Mouse (Mus musculus): ENCODE data around the gene Metap1.

The Metap1 gene

GRCm38 (mm10) chr3:138489327-138490033 is at the start of gene Metap1:
Gene Metap1, minus strand, starts transcription at chr3:138489515.
- peak; percentile 99 for DNase-seq

- DNase-seq: no peak
Measured at GRCm38 (mm10) chr3:138536031-138536430, 46.7 kb upstream of the Metap1 start.

GRCm38 (mm10) chr3:138532764-138533163 is 43.4 kb upstream of the Metap1 start:
- DNase-seq: no peak

GRCm38 (mm10) chr3:138531479-138532181 is 42.3 kb upstream of the Metap1 start:
- no peak for DNase-seq

GRCm38 (mm10) chr3:138530578-138531478 is 41.5 kb upstream of the Metap1 start:
- DNase-seq: no peak

- DNase-seq: no peak
Measured at GRCm38 (mm10) chr3:138528265-138528664, 39.0 kb upstream of the Metap1 start.

- peak; percentile 84 for DNase-seq
Measured at GRCm38 (mm10) chr3:138527667-138528231, 38.4 kb upstream of the Metap1 start.

- peak; percentile 97 for DNase-seq
Measured at GRCm38 (mm10) chr3:138526916-138527666, 37.8 kb upstream of the Metap1 start.

GRCm38 (mm10) chr3:138526073-138526915 is 37.0 kb upstream of the Metap1 start, which contains the start of gene Eif4e:
Gene Eif4e, plus strand, starts transcription at chr3:138526179.
- peak; percentile 68 for DNase-seq

- DNase-seq: no peak
Measured at GRCm38 (mm10) chr3:138525494-138525893, 36.2 kb upstream of the Metap1 start.

- no peak for DNase-seq
Measured at GRCm38 (mm10) chr3:138523956-138524355, 34.6 kb upstream of the Metap1 start.

- no peak for DNase-seq
Measured at GRCm38 (mm10) chr3:138519218-138519617, 29.9 kb upstream of the Metap1 start.

- DNase-seq: peak; percentile 63
Measured at GRCm38 (mm10) chr3:138517881-138518280, 28.6 kb upstream of the Metap1 start.

GRCm38 (mm10) chr3:138515656-138516370 is 26.5 kb upstream of the Metap1 start:
- no peak for DNase-seq

- no peak for DNase-seq
Measured at GRCm38 (mm10) chr3:138514749-138515148, 25.4 kb upstream of the Metap1 start.

GRCm38 (mm10) chr3:138513243-138513642 is 23.9 kb upstream of the Metap1 start:
- no peak for DNase-seq

GRCm38 (mm10) chr3:138510471-138510870 is 21.2 kb upstream of the Metap1 start:
- no peak for DNase-seq

GRCm38 (mm10) chr3:138509581-138509980 is 20.3 kb upstream of the Metap1 start:
- DNase-seq: no peak

GRCm38 (mm10) chr3:138506749-138507148 is 17.4 kb upstream of the Metap1 start:
- DNase-seq: peak; percentile 22

- DNase-seq: no peak
Measured at GRCm38 (mm10) chr3:138503754-138504153, 14.4 kb upstream of the Metap1 start.

All from liver (tissue).